Mouse (Mus musculus) limb, embryonic 11.5 days (tissue): ENCODE measurements around the gene Rrp1. TPM values are rescaled to one million over a fixed set of nuclear protein-coding genes. Genes with fewer than 3 reads are reported as not detected.
"Not testable (repeated sequence)": the region's sequence is repeated elsewhere in the genome, so short reads cannot be mapped to it uniquely, and the experiment has no call there.

Experiments
- ATAC-seq: fragments of 200-750 bp; cut with Nextera tagmentation; 2 replicates; pipeline ENCODE4 v1.8.0; 2017; ENCODE audit warnings: low read depth; ENCODE audit not compliant: insufficient number of reproducible peaks, low FRiP score, low TSS enrichment
- DNase-seq: peaks from one replicate; pipeline ENCODE4 v3.0.0-alpha.2; 2015; ENCODE audit warnings: low spot score
- H3K27ac ChIP-seq: fragments of 300-500 bp; sonication (generic); replicated peaks from 2 replicates; pipeline ENCODE4 v1.5.1; 2014; ENCODE audit warnings: low read depth, mild to moderate bottlenecking, low read length
- H3K27me3 ChIP-seq: fragments of 300-500 bp; sonication (generic); 2 replicates; pipeline ENCODE4 v1.6.1; 2014; ENCODE audit warnings: mild to moderate bottlenecking, low read length, mixed read lengths; ENCODE audit not compliant: control insufficient read depth, insufficient read depth
- H3K36me3 ChIP-seq: fragments of 300-500 bp; sonication (generic); 2 replicates; pipeline ENCODE4 v1.6.1; 2014; ENCODE audit warnings: mild to moderate bottlenecking, low read length, moderate library complexity, mixed read lengths; ENCODE audit not compliant: control insufficient read depth, insufficient read depth
- H3K4me1 ChIP-seq: fragments of 300-500 bp; sonication (generic); 2 replicates; pipeline ENCODE4 v1.6.1; 2014; ENCODE audit warnings: low read length, mixed read lengths; ENCODE audit not compliant: control insufficient read depth, insufficient read depth
- H3K4me2 ChIP-seq: fragments of 300-500 bp; sonication (generic); 2 replicates; pipeline ENCODE4 v1.6.1; 2014; ENCODE audit warnings: low read depth, mild to moderate bottlenecking, moderate library complexity; ENCODE audit not compliant: severe bottlenecking
- H3K4me3 ChIP-seq: fragments of 300-500 bp; sonication (generic); 2 replicates; pipeline ENCODE4 v1.5.1; 2014; ENCODE audit warnings: low read depth, low read length
- H3K9ac ChIP-seq: fragments of 300-500 bp; sonication (generic); 2 replicates; pipeline ENCODE4 v1.6.1; 2014; ENCODE audit warnings: mild to moderate bottlenecking, low read length
- H3K9me3 ChIP-seq: fragments of 300-500 bp; sonication (generic); 2 replicates; pipeline ENCODE4 v1.6.1; 2016; ENCODE audit warnings: low read length; ENCODE audit not compliant: control insufficient read depth
- WGBS: fragments of 180-500 bp; shearing (Covaris S2); extraction: QIAGEN DNeasy Blood & Tissue Kit; methylation state at CpG from one replicate; pipeline ENCODE4 v1.1.7; 2014; 5-methylcytosine and 5-hydroxymethylcytosine counted together
- polyA plus RNA-seq: library from polyadenylated mRNA; unstranded; fragments of >200 nt; fragmentation: Nextera tagmentation; extraction: Ambion mirVana; gene quantifications from 2 replicates; pipeline ENCODE4 v1.2.1, GENCODE M21; 2014

Rrp1 gene
- polyA plus RNA-seq, 1 experiment from 2014 or later, result 272 TPM

GRCm38 (mm10) chr10:78365555-78365954 lies 47.3 kb downstream of the Rrp1 start:
- Histone ChIP-seq H3K27me3 (no peaks in the 10 kb centered on the region), H3K9me3 (no peaks in the 10 kb centered on the region), H3K4me1 (no peaks in the 10 kb centered on the region), H3K4me2 (no peak overlapping the region), H3K36me3 (no peaks in the 10 kb centered on the region), H3K4me3 (no peak overlapping the region), H3K9ac (no peak overlapping the region), H3K27ac (no peak overlapping the region)
- WGBS, result 84% methylated on average over 6 of the region's 6 CpGs
- DNase-seq (no peak), ATAC-seq (no peak)

GRCm38 (mm10) chr10:78364106-78364505 lies 48.7 kb downstream of the Rrp1 start:
- no peaks in the 10 kb centered on the region for H3K9me3 ChIP-seq
- DNase-seq, result no peak
- 90% methylated on average over 2 of the region's 2 CpGs for WGBS
- H3K4me1 ChIP-seq, result no peaks in the 10 kb centered on the region
- no peak overlapping the region for H3K9ac ChIP-seq
- no peaks in the 10 kb centered on the region for H3K27me3 ChIP-seq
- H3K36me3 ChIP-seq, result no peaks in the 10 kb centered on the region
- H3K4me2 ChIP-seq, result no peak overlapping the region
- H3K27ac ChIP-seq, result no peak overlapping the region
- H3K4me3 ChIP-seq, result no peak overlapping the region
- ATAC-seq, result no peak

- Histone ChIP-seq H3K4me3 (no peak overlapping the region), H3K4me2 (no peak overlapping the region)
- WGBS, result 94% methylated on average over 6 of the region's 6 CpGs
Measured at GRCm38 (mm10) chr10:78363366-78363765, 49.5 kb downstream of the Rrp1 start.

GRCm38 (mm10) chr10:78361951-78362350 lies 50.9 kb downstream of the Rrp1 start:
- no peak overlapping the region for H3K9ac ChIP-seq
- H3K4me1 ChIP-seq, result no peaks in the 10 kb centered on the region
- no peaks in the 10 kb centered on the region for H3K36me3 ChIP-seq
- no peak overlapping the region for H3K4me3 ChIP-seq
- no peaks in the 10 kb centered on the region for H3K27me3 ChIP-seq
- no peak overlapping the region for H3K4me2 ChIP-seq
- H3K27ac ChIP-seq, result no peak overlapping the region
- WGBS, result 87% methylated on average over 2 of the region's 2 CpGs
- DNase-seq (no peak), ATAC-seq (no peak)
- H3K9me3 ChIP-seq, result no peaks in the 10 kb centered on the region

More at GRCm38 (mm10) chr10:78363366-78363765, 49.5 kb downstream of the Rrp1 start:
- Histone ChIP-seq H3K27ac (no peak overlapping the region), H3K9me3 (no peaks in the 10 kb centered on the region), H3K4me1 (no peaks in the 10 kb centered on the region), H3K27me3 (no peaks in the 10 kb centered on the region), H3K9ac (no peak overlapping the region), H3K36me3 (no peaks in the 10 kb centered on the region)
- no peak for ATAC-seq
- DNase-seq, result no peak

- Histone ChIP-seq H3K27ac (no peak overlapping the region), H3K4me1 (no peaks in the 10 kb centered on the region), H3K9ac (no peak overlapping the region), H3K27me3 (no peaks in the 10 kb centered on the region), H3K9me3 (no peaks in the 10 kb centered on the region), H3K4me3 (no peak overlapping the region), H3K36me3 (no peaks in the 10 kb centered on the region), H3K4me2 (no peak overlapping the region)
- no peak for DNase-seq
- WGBS, result 45% methylated on average over 3 of the region's 3 CpGs
- ATAC-seq, result no peak
Measured at GRCm38 (mm10) chr10:78360290-78360711, 52.5 kb downstream of the Rrp1 start.

- not testable (repeated sequence) for H3K27ac ChIP-seq, H3K9me3 ChIP-seq, H3K4me2 ChIP-seq, H3K9ac ChIP-seq, ATAC-seq, H3K36me3 ChIP-seq, H3K4me1 ChIP-seq, H3K4me3 ChIP-seq, H3K27me3 ChIP-seq, DNase-seq
- WGBS, result 84% methylated on average over 3 of the region's 3 CpGs
Measured at GRCm38 (mm10) chr10:78358999-78359398, 53.8 kb downstream of the Rrp1 start.

GRCm38 (mm10) chr10:78358266-78358665 lies 54.6 kb downstream of the Rrp1 start:
- 82% methylated on average over 4 of the region's 4 CpGs for WGBS
- DNase-seq, result no peak
- H3K9me3 ChIP-seq, result no peaks in the 10 kb centered on the region
- no peak overlapping the region for H3K4me3 ChIP-seq
- no peaks in the 10 kb centered on the region for H3K36me3 ChIP-seq
- H3K27ac ChIP-seq, result no peak overlapping the region
- H3K9ac ChIP-seq, result no peak overlapping the region
- no peak overlapping the region for H3K4me2 ChIP-seq
- H3K4me1 ChIP-seq, result peaks cover 4% of the 10 kb centered on the region; the same call in 1 of the 2 replicates
- no peaks in the 10 kb centered on the region for H3K27me3 ChIP-seq
- no peak for ATAC-seq

- no peak overlapping the region for H3K4me3 ChIP-seq
- H3K4me1 ChIP-seq, result peaks cover 4% of the 10 kb centered on the region; the same call in 1 of the 2 replicates
- no peak for ATAC-seq
- no peak overlapping the region for H3K9ac ChIP-seq
- 86% methylated on average over 5 of the region's 5 CpGs for WGBS
- no peaks in the 10 kb centered on the region for H3K36me3 ChIP-seq
- no peak overlapping the region for H3K27ac ChIP-seq
- no peak overlapping the region for H3K4me2 ChIP-seq
- H3K27me3 ChIP-seq, result no peaks in the 10 kb centered on the region
- no peaks in the 10 kb centered on the region for H3K9me3 ChIP-seq
- DNase-seq, result no peak
Measured at GRCm38 (mm10) chr10:78357742-78358141, 55.1 kb downstream of the Rrp1 start.

GRCm38 (mm10) chr10:78355931-78356593 lies 56.8 kb downstream of the Rrp1 start:
- Histone ChIP-seq H3K9me3 (no peaks in the 10 kb centered on the region), H3K27me3 (no peaks in the 10 kb centered on the region), H3K4me3 (no peak overlapping the region), H3K9ac (no peak overlapping the region), H3K36me3 (no peaks in the 10 kb centered on the region), H3K4me1 (peaks cover 6% of the 10 kb centered on the region), H3K27ac (no peak overlapping the region), H3K4me2 (no peak overlapping the region)
- ATAC-seq (no peak), DNase-seq (no peak)
- 34% methylated on average over 1 of the region's 1 CpGs for WGBS
